Mouse (Mus musculus): Measurements from ENCODE around the gene Lrpap1. TPM values are rescaled to one million over a fixed set of nuclear protein-coding genes. Genes with fewer than 3 reads are reported as not detected.
A peak's percentile ranks its signal among the peaks of the same experiment; 100 is the strongest.

Lrpap1 gene
- 134 and 160 TPM in 2 replicates for polyA plus RNA-seq (2014; fragmentation: Nextera tagmentation; extraction: Ambion mirVana)

- peaks cover 21% of the 10 kb centered on the region for H3K36me3 ChIP-seq (ENCODE audit: control insufficient read depth, insufficient read depth, low read length)
- H3K9me3 ChIP-seq (ENCODE audit: control insufficient read depth, low read length), result no peaks in the 10 kb centered on the region
- H3K4me3 ChIP-seq (ENCODE audit: low read length), result peak within 1 kb of the TSS; percentile 82
- H3K4me1 ChIP-seq (ENCODE audit: control insufficient read depth, insufficient read depth, low read length), result peaks cover 11% of the 10 kb centered on the region
- peak within 1 kb of the TSS; percentile 80 for H3K9ac ChIP-seq (ENCODE audit: low read depth, low read length)
- WGBS, result under 1% methylated on average over 39 of the region's 39 CpGs
- H3K27me3 ChIP-seq (ENCODE audit: control insufficient read depth, insufficient read depth, low read length), result no peaks in the 10 kb centered on the region
- peak; percentile 93 for ATAC-seq (ENCODE audit: low FRiP score, low TSS enrichment)
- H3K27ac ChIP-seq (ENCODE audit: low read depth, low read length), result no peak within 1 kb of the TSS
- H3K4me2 ChIP-seq (replicated peaks; ENCODE audit: low read depth, low read length), result peak within 1 kb of the TSS; percentile 70
These were observed at the start of gene Lrpap1 for GRCm38 (mm10) chr5:35104960-35105921. Gene Lrpap1 (minus strand): TSS chr5:35105766.

- no peak for ATAC-seq (ENCODE audit: low FRiP score, low TSS enrichment)
- H3K9me3 ChIP-seq (ENCODE audit: control insufficient read depth, low read length), result no peaks in the 10 kb centered on the region
These were observed 44.4 kb upstream of the Lrpap1 start for GRCm38 (mm10) chr5:35149939-35150338.

GRCm38 (mm10) chr5:35149526-35149925, 44.0 kb upstream of the Lrpap1 start:
- Histone ChIP-seq H3K4me3 (ENCODE audit: low read length) (no peak overlapping the region), H3K27ac (ENCODE audit: low read depth, low read length) (no peak overlapping the region), H3K36me3 (ENCODE audit: control insufficient read depth, insufficient read depth, low read length) (no peaks in the 10 kb centered on the region), H3K9me3 (ENCODE audit: control insufficient read depth, low read length) (no peaks in the 10 kb centered on the region), H3K4me1 (ENCODE audit: control insufficient read depth, insufficient read depth, low read length) (no peaks in the 10 kb centered on the region), H3K27me3 (ENCODE audit: control insufficient read depth, insufficient read depth, low read length) (no peaks in the 10 kb centered on the region), H3K9ac (ENCODE audit: low read depth, low read length) (no peak overlapping the region), H3K4me2 (replicated peaks; ENCODE audit: low read depth, low read length) (no peak overlapping the region)
- 83% methylated on average over 4 of the region's 4 CpGs for WGBS
- ATAC-seq (ENCODE audit: low FRiP score, low TSS enrichment), result no peak

More at GRCm38 (mm10) chr5:35149939-35150338, 44.4 kb upstream of the Lrpap1 start:
- Histone ChIP-seq H3K36me3 (ENCODE audit: control insufficient read depth, insufficient read depth, low read length) (no peaks in the 10 kb centered on the region), H3K27ac (ENCODE audit: low read depth, low read length) (no peak overlapping the region), H3K4me1 (ENCODE audit: control insufficient read depth, insufficient read depth, low read length) (no peaks in the 10 kb centered on the region), H3K9ac (ENCODE audit: low read depth, low read length) (no peak overlapping the region), H3K4me2 (replicated peaks; ENCODE audit: low read depth, low read length) (no peak overlapping the region), H3K27me3 (ENCODE audit: control insufficient read depth, insufficient read depth, low read length) (no peaks in the 10 kb centered on the region), H3K4me3 (ENCODE audit: low read length) (no peak overlapping the region)
- WGBS, result 78% methylated on average over 5 of the region's 5 CpGs

- Histone ChIP-seq H3K27me3 (ENCODE audit: control insufficient read depth, insufficient read depth, low read length) (no peaks in the 10 kb centered on the region), H3K27ac (ENCODE audit: low read depth, low read length) (no peak overlapping the region)
- WGBS, result 65% methylated on average over 8 of the region's 8 CpGs
These were observed 42.6 kb upstream of the Lrpap1 start for GRCm38 (mm10) chr5:35147963-35148767.

GRCm38 (mm10) chr5:35147155-35147962, 41.8 kb upstream of the Lrpap1 start:
- 30% methylated on average over 2 of the region's 2 CpGs for WGBS
- H3K36me3 ChIP-seq (ENCODE audit: control insufficient read depth, insufficient read depth, low read length), result no peaks in the 10 kb centered on the region
- no peaks in the 10 kb centered on the region for H3K4me1 ChIP-seq (ENCODE audit: control insufficient read depth, insufficient read depth, low read length)
- H3K4me2 ChIP-seq (replicated peaks; ENCODE audit: low read depth, low read length), result no peak overlapping the region
- H3K27ac ChIP-seq (ENCODE audit: low read depth, low read length), result no peak overlapping the region
- no peak overlapping the region for H3K9ac ChIP-seq (ENCODE audit: low read depth, low read length)
- H3K9me3 ChIP-seq (ENCODE audit: control insufficient read depth, low read length), result no peaks in the 10 kb centered on the region
- no peak for ATAC-seq (ENCODE audit: low FRiP score, low TSS enrichment)
- H3K27me3 ChIP-seq (ENCODE audit: control insufficient read depth, insufficient read depth, low read length), result no peaks in the 10 kb centered on the region
- no peak overlapping the region for H3K4me3 ChIP-seq (ENCODE audit: low read length)

More at GRCm38 (mm10) chr5:35147963-35148767, 42.6 kb upstream of the Lrpap1 start:
- H3K4me2 ChIP-seq (replicated peaks; ENCODE audit: low read depth, low read length), result no peak overlapping the region
- H3K36me3 ChIP-seq (ENCODE audit: control insufficient read depth, insufficient read depth, low read length), result no peaks in the 10 kb centered on the region
- ATAC-seq (ENCODE audit: low FRiP score, low TSS enrichment), result no peak
- no peak overlapping the region for H3K4me3 ChIP-seq (ENCODE audit: low read length)
- no peaks in the 10 kb centered on the region for H3K9me3 ChIP-seq (ENCODE audit: control insufficient read depth, low read length)
- no peaks in the 10 kb centered on the region for H3K4me1 ChIP-seq (ENCODE audit: control insufficient read depth, insufficient read depth, low read length)
- no peak overlapping the region for H3K9ac ChIP-seq (ENCODE audit: low read depth, low read length)

GRCm38 (mm10) chr5:35146747-35147146, 41.2 kb upstream of the Lrpap1 start:
- WGBS, result 79% methylated on average over 2 of the region's 2 CpGs
- ATAC-seq (ENCODE audit: low FRiP score, low TSS enrichment), result no peak

GRCm38 (mm10) chr5:35144716-35145115, 39.1 kb upstream of the Lrpap1 start:
- H3K4me1 ChIP-seq (ENCODE audit: control insufficient read depth, insufficient read depth, low read length), result no peaks in the 10 kb centered on the region
- no peaks in the 10 kb centered on the region for H3K27me3 ChIP-seq (ENCODE audit: control insufficient read depth, insufficient read depth, low read length)
- no peak overlapping the region for H3K4me3 ChIP-seq (ENCODE audit: low read length)
- WGBS, result 79% methylated on average over 2 of the region's 2 CpGs
- no peak for ATAC-seq (ENCODE audit: low FRiP score, low TSS enrichment)
- H3K36me3 ChIP-seq (ENCODE audit: control insufficient read depth, insufficient read depth, low read length), result no peaks in the 10 kb centered on the region
- H3K9ac ChIP-seq (ENCODE audit: low read depth, low read length), result no peak overlapping the region
- no peak overlapping the region for H3K27ac ChIP-seq (ENCODE audit: low read depth, low read length)
- H3K9me3 ChIP-seq (ENCODE audit: control insufficient read depth, low read length), result no peaks in the 10 kb centered on the region
- H3K4me2 ChIP-seq (replicated peaks; ENCODE audit: low read depth, low read length), result no peak overlapping the region

More at GRCm38 (mm10) chr5:35146747-35147146, 41.2 kb upstream of the Lrpap1 start:
- Histone ChIP-seq H3K4me3 (ENCODE audit: low read length) (no peak overlapping the region), H3K27ac (ENCODE audit: low read depth, low read length) (no peak overlapping the region), H3K9ac (ENCODE audit: low read depth, low read length) (no peak overlapping the region), H3K27me3 (ENCODE audit: control insufficient read depth, insufficient read depth, low read length) (no peaks in the 10 kb centered on the region), H3K36me3 (ENCODE audit: control insufficient read depth, insufficient read depth, low read length) (no peaks in the 10 kb centered on the region), H3K4me1 (ENCODE audit: control insufficient read depth, insufficient read depth, low read length) (no peaks in the 10 kb centered on the region), H3K4me2 (replicated peaks; ENCODE audit: low read depth, low read length) (no peak overlapping the region), H3K9me3 (ENCODE audit: control insufficient read depth, low read length) (no peaks in the 10 kb centered on the region)

GRCm38 (mm10) chr5:35143460-35144245, 38.1 kb upstream of the Lrpap1 start:
- Histone ChIP-seq H3K4me1 (ENCODE audit: control insufficient read depth, insufficient read depth, low read length) (no peaks in the 10 kb centered on the region), H3K4me2 (replicated peaks; ENCODE audit: low read depth, low read length) (no peak overlapping the region), H3K27ac (ENCODE audit: low read depth, low read length) (no peak overlapping the region), H3K9me3 (ENCODE audit: control insufficient read depth, low read length) (no peaks in the 10 kb centered on the region), H3K9ac (ENCODE audit: low read depth, low read length) (no peak overlapping the region), H3K4me3 (ENCODE audit: low read length) (no peak overlapping the region), H3K27me3 (ENCODE audit: control insufficient read depth, insufficient read depth, low read length) (no peaks in the 10 kb centered on the region), H3K36me3 (ENCODE audit: control insufficient read depth, insufficient read depth, low read length) (no peaks in the 10 kb centered on the region)
- no peak for ATAC-seq (ENCODE audit: low FRiP score, low TSS enrichment)
- 68% methylated on average over 10 of the region's 10 CpGs for WGBS

Data from kidney, embryonic 14.5 days (tissue).